Mouse (Mus musculus) liver, embryonic 11.5 days (tissue): Measurements from ENCODE around the gene Capn9. TPM values are rescaled to one million over a fixed set of nuclear protein-coding genes. Genes with fewer than 3 reads are reported as not detected.

Experiments used
- ATAC-seq: fragments of 200-750 bp; cut with Nextera tagmentation; replicated peaks from 2 replicates; pipeline ENCODE4 v1.8.0; 2017; ENCODE audit warnings: moderate number of reproducible peaks, mild to moderate bottlenecking, moderate TSS enrichment, moderate library complexity; ENCODE audit not compliant: low FRiP score
- DNase-seq: peaks from one replicate; pipeline ENCODE4 v3.0.0-alpha.2; 2017; ENCODE audit warnings: low spot score
- H3K27ac ChIP-seq: fragments of 300-500 bp; sonication (generic); 2 replicates; pipeline ENCODE4 v1.5.1; 2014; ENCODE audit warnings: mild to moderate bottlenecking, low read depth, low read length, control low read depth
- H3K27me3 ChIP-seq: fragments of 300-500 bp; sonication (generic); replicated peaks from 2 replicates; pipeline ENCODE4 v1.6.1; 2014; ENCODE audit warnings: low read length, mixed read lengths; ENCODE audit not compliant: control insufficient read depth, insufficient read depth
- H3K36me3 ChIP-seq: fragments of 300-500 bp; sonication (generic); 2 replicates; pipeline ENCODE4 v1.6.1; 2014; ENCODE audit warnings: mild to moderate bottlenecking, low read length, moderate library complexity, mixed read lengths; ENCODE audit not compliant: control insufficient read depth, insufficient read depth
- H3K4me1 ChIP-seq: fragments of 300-500 bp; sonication (generic); replicated peaks from 2 replicates; pipeline ENCODE4 v1.6.1; 2014; ENCODE audit warnings: low read length, mixed read lengths; ENCODE audit not compliant: control insufficient read depth, insufficient read depth
- H3K4me2 ChIP-seq: fragments of 300-500 bp; sonication (generic); 2 replicates; pipeline ENCODE4 v1.6.1; 2014; ENCODE audit warnings: mild to moderate bottlenecking, control low read depth, moderate library complexity
- H3K4me3 ChIP-seq: fragments of 300-500 bp; sonication (generic); 2 replicates; pipeline ENCODE4 v1.5.1; 2014; ENCODE audit warnings: low read depth, low read length, control low read depth
- H3K9ac ChIP-seq: fragments of 300-500 bp; sonication (generic); 2 replicates; pipeline ENCODE4 v1.6.1; 2014; ENCODE audit warnings: low read depth, low read length, control low read depth
- H3K9me3 ChIP-seq: fragments of 300-500 bp; sonication (generic); 2 replicates; pipeline ENCODE4 v1.6.1; 2016; ENCODE audit warnings: low read length, inconsistent platforms, mixed read lengths; ENCODE audit not compliant: control insufficient read depth
- WGBS: fragments of 180-500 bp; shearing (Covaris S2); extraction: QIAGEN DNeasy Blood & Tissue Kit; methylation state at CpG from one replicate; pipeline ENCODE4 v1.1.7; 2014; 5-methylcytosine and 5-hydroxymethylcytosine counted together
- polyA plus RNA-seq: library from polyadenylated mRNA; unstranded; fragments of >200 nt; fragmentation: Nextera tagmentation; extraction: Ambion mirVana; gene quantifications from 2 replicates; pipeline ENCODE4 v1.2.1, GENCODE M21; 2014

Gene Capn9
- polyA plus RNA-seq, 1 experiment from 2014 or later = not detected

DNA sequence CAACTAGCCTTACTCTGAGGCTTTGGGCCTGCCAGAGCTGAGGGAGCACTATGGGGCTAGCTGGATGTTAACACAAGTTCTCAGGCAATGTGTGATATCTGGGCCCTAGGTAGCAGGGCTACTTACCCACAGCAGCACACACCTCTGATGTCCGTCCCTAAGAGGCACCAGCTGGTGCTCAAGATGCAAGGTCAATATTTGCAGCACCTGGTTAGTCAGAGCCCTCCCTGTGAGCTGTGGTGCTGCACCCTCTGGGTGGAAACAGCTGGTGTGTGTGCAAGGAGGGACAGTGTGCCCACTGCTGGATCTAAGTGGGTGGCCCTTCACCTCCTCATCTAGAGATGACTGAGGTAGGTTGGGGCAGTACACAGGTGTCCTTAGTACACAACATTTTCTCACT, 840 bp downstream of the Capn9 start:
- DNase-seq (no peak), ATAC-seq (no peak)
- Histone ChIP-seq H3K9ac (no peak overlapping the region), H3K27me3 (no peaks in the 10 kb centered on the region), H3K4me1 (no peaks in the 10 kb centered on the region), H3K36me3 (no peaks in the 10 kb centered on the region), H3K9me3 (no peaks in the 10 kb centered on the region), H3K4me3 (no peak overlapping the region), H3K4me2 (no peak overlapping the region), H3K27ac (no peak overlapping the region)
- 82% methylated on average over 1 of the region's 1 CpGs for WGBS

GRCm38 (mm10) chr8:124585718-124586425, 10.0 kb downstream of the Capn9 start:
- no peaks in the 10 kb centered on the region for H3K9me3 ChIP-seq
- no peaks in the 10 kb centered on the region for H3K36me3 ChIP-seq
- no peak overlapping the region for H3K27ac ChIP-seq
- no peaks in the 10 kb centered on the region for H3K4me1 ChIP-seq
- H3K4me3 ChIP-seq = no peak overlapping the region
- no peak overlapping the region for H3K4me2 ChIP-seq
- no peak for ATAC-seq
- no peaks in the 10 kb centered on the region for H3K27me3 ChIP-seq
- no peak for DNase-seq
- 43% methylated on average over 3 of the region's 3 CpGs for WGBS
- H3K9ac ChIP-seq = no peak overlapping the region

DNA sequence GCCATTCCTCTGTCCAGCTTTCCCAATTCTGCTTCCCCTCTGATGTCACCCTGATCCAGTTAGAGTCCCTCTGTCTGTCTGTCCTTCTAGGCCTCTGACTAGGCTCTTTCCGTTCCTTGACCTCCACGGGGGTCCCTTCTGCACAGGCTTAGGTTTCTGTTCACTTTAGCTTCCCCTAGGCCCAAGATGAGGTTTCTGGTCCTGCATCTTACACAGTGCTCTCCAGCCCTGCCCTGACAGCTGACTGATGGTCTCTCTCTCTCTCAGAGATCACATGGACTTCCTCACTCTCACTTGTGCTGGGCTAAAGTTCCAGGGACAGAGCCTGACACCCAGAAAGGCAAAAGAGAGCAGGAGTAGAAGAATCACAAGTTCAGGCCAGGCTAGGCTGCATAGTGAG, 10.6 kb downstream of the Capn9 start:
- DNase-seq (no peak), ATAC-seq (no peak)
- WGBS = 73% methylated on average over 2 of the region's 2 CpGs

GRCm38 (mm10) chr8:124589393-124589792, 13.5 kb downstream of the Capn9 start:
- DNase-seq = no peak
- Histone ChIP-seq H3K4me2 (no peak overlapping the region), H3K4me3 (no peak overlapping the region), H3K36me3 (no peaks in the 10 kb centered on the region), H3K4me1 (no peaks in the 10 kb centered on the region), H3K27ac (no peak overlapping the region), H3K9me3 (no peaks in the 10 kb centered on the region), H3K9ac (no peak overlapping the region), H3K27me3 (no peaks in the 10 kb centered on the region)
- WGBS = 60% methylated on average over 4 of the region's 4 CpGs
- ATAC-seq = no peak

More for the DNA sequence above, 10.6 kb downstream of the Capn9 start:
- no peak overlapping the region for H3K27ac ChIP-seq
- H3K4me3 ChIP-seq = no peak overlapping the region
- H3K9me3 ChIP-seq = no peaks in the 10 kb centered on the region
- H3K36me3 ChIP-seq = no peaks in the 10 kb centered on the region
- no peak overlapping the region for H3K9ac ChIP-seq
- no peaks in the 10 kb centered on the region for H3K4me1 ChIP-seq
- H3K27me3 ChIP-seq = no peaks in the 10 kb centered on the region
- no peak overlapping the region for H3K4me2 ChIP-seq

DNA sequence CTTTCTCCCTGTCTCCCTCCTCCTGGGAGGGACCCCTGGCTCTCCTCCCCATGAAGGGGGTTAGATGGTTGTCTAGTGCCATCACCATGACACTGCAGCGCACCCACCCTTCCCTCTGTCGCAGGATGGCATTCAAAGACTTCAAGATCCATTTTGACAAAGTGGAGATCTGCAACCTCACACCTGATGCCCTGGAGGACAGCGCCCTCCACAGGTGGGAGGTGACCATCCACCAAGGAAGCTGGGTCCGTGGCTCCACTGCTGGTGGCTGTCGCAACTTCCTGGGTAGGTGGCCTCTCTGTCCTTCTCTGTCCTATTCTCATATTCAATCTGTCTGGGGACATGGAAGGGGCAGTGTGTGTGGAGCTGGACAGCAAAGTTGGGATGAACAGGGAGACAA, 28.2 kb downstream of the Capn9 start:
- DNase-seq = no peak
- WGBS = 65% methylated on average over 5 of the region's 5 CpGs
- no peaks in the 10 kb centered on the region for H3K4me1 ChIP-seq
- H3K9me3 ChIP-seq = no peaks in the 10 kb centered on the region
- H3K27me3 ChIP-seq = no peaks in the 10 kb centered on the region
- no peak for ATAC-seq
- no peak overlapping the region for H3K4me2 ChIP-seq
- H3K27ac ChIP-seq = no peak overlapping the region
- no peak overlapping the region for H3K4me3 ChIP-seq
- no peaks in the 10 kb centered on the region for H3K36me3 ChIP-seq
- no peak overlapping the region for H3K9ac ChIP-seq

- no peak overlapping the region for H3K4me3 ChIP-seq
- no peaks in the 10 kb centered on the region for H3K4me1 ChIP-seq
- 66% methylated on average over 13 of the region's 13 CpGs for WGBS
- no peak overlapping the region for H3K4me2 ChIP-seq
- no peaks in the 10 kb centered on the region for H3K9me3 ChIP-seq
- no peak overlapping the region for H3K9ac ChIP-seq
- H3K27me3 ChIP-seq = no peaks in the 10 kb centered on the region
- no peak for ATAC-seq
- DNase-seq = no peak
- no peak overlapping the region for H3K27ac ChIP-seq
- H3K36me3 ChIP-seq = no peaks in the 10 kb centered on the region
These were observed 32.5 kb downstream of the Capn9 start for GRCm38 (mm10) chr8:124608239-124608971.

DNA sequence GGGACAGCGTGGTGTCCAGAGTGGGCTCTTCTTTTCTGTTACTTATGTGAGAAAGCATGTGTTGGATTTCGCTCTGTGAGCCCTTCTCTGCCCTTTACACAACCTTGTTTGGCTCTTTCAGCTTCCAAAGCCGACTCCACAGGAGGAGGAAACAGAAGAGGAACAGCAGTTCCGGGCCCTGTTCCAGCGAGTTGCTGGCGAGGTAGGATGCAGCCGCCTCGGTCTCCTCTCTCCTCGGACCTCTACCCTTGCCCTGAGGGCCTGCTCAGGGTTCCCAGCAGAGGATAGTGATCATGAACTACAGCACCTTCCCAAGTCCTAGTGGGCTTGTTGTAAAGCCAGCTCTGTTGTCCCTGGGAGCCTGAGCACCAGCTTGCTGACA, 33.1 kb downstream of the Capn9 start:
- Histone ChIP-seq H3K4me1 (no peaks in the 10 kb centered on the region), H3K36me3 (no peaks in the 10 kb centered on the region), H3K9me3 (no peaks in the 10 kb centered on the region), H3K27ac (no peak overlapping the region), H3K4me2 (no peak overlapping the region), H3K4me3 (no peak overlapping the region), H3K27me3 (no peaks in the 10 kb centered on the region), H3K9ac (no peak overlapping the region)
- 73% methylated on average over 9 of the region's 9 CpGs for WGBS
- ATAC-seq = no peak
- DNase-seq = no peak

DNA sequence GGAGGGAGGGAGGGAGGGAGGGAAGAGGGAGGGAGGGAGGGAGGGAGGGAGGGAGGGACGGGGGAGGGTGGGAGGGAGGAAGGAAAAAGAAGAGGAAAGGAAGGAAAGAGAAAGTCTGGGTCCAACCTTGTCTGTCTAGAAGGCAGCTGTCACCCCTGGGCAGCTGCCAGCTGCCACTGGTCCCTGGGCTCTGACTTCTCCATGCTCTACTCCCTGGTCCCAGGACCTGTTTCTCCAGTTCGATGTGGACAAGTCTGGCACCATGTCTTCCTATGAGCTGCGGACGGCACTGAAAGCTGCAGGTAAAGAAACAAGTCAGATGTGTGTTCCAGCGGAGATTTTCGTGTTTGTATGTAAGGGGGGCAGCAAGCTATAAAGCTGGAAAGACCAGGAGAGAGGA, 38.4 kb downstream of the Capn9 start:
- Histone ChIP-seq H3K27me3 (0 out of 2 replicates have a peak, but pooled peaks cover 3% of the 10 kb centered on the region), H3K9ac (no peak overlapping the region), H3K4me1 (no peaks in the 10 kb centered on the region), H3K36me3 (no peaks in the 10 kb centered on the region), H3K4me2 (no peak overlapping the region), H3K4me3 (no peak overlapping the region), H3K9me3 (no peaks in the 10 kb centered on the region), H3K27ac (no peak overlapping the region)
- no peak for DNase-seq
- WGBS = 74% methylated on average over 5 of the region's 6 CpGs
- no peak for ATAC-seq
